Mouse (Mus musculus): ENCODE measurements around the gene Rabl6. TPM values are rescaled to one million over a fixed set of nuclear protein-coding genes. Genes with fewer than 3 reads are reported as not detected.
A peak's percentile ranks its signal among the peaks of the same experiment; 100 is the strongest.
"Not testable (repeated sequence)": the region's sequence is repeated elsewhere in the genome, so short reads cannot be mapped to it uniquely, and the experiment has no call there.

Gene Rabl6
- total and polyA plus RNA-seq, 2 experiments from 2014 or later = 54.9 to 68.2 TPM

- ATAC-seq (peak; percentile 100), DNase-seq (peak; percentile 96)
- H3K9me3 ChIP-seq (ENCODE audit: low read length) = no peaks in the 10 kb centered on the region
- peaks cover 24% of the 10 kb centered on the region for H3K36me3 ChIP-seq (ENCODE audit: insufficient read depth)
- peak within 1 kb of the TSS; percentile 64 for H3K27ac ChIP-seq (ENCODE audit: low read depth, low read length)
- no peaks in the 10 kb centered on the region for H3K27me3 ChIP-seq (ENCODE audit: insufficient read depth, low read length)
- 1% methylated on average over 61 of the region's 61 CpGs for WGBS
- peak within 1 kb of the TSS; percentile 88 for H3K4me2 ChIP-seq (ENCODE audit: low read depth)
- H3K9ac ChIP-seq = peak within 1 kb of the TSS; percentile 95
- no peak for TF ChIP-seq CTCF (IDR thresholded peaks at IDR 0.05; ENCODE audit: low read depth)
- peaks cover 6% of the 10 kb centered on the region; the same call in 1 of the 2 replicates for H3K4me1 ChIP-seq (ENCODE audit: insufficient read depth)
- H3K4me3 ChIP-seq (ENCODE audit: low read depth, low read length) = peak within 1 kb of the TSS; percentile 92
These were observed 50.9 kb downstream of the Rabl6 start, which contains the start of gene Edf1 for GRCm38 (mm10) chr2:25557221-25557963. Edf1 (plus strand) TSS chr2:25557847.

- no peaks in the 10 kb centered on the region for H3K27me3 ChIP-seq (ENCODE audit: insufficient read depth, low read length)
- DNase-seq (no peak), ATAC-seq (no peak)
- H3K4me2 ChIP-seq (ENCODE audit: low read depth) = no peak overlapping the region
- H3K4me1 ChIP-seq (ENCODE audit: insufficient read depth) = peaks cover 6% of the 10 kb centered on the region; the same call in 1 of the 2 replicates
- no peaks in the 10 kb centered on the region for H3K9me3 ChIP-seq (ENCODE audit: low read length)
- 58% methylated on average over 1 of the region's 1 CpGs for WGBS
- H3K36me3 ChIP-seq (ENCODE audit: insufficient read depth) = peaks cover 13% of the 10 kb centered on the region
- no peak overlapping the region for H3K9ac ChIP-seq
- no peak overlapping the region for H3K4me3 ChIP-seq (ENCODE audit: low read depth, low read length)
- H3K27ac ChIP-seq (ENCODE audit: low read depth, low read length) = no peak overlapping the region
- no peak for TF ChIP-seq CTCF (IDR thresholded peaks at IDR 0.05; ENCODE audit: low read depth)
These were observed 52.0 kb downstream of the Rabl6 start for GRCm38 (mm10) chr2:25556296-25556695.

GRCm38 (mm10) chr2:25555479-25555878, 52.8 kb downstream of the Rabl6 start:
- DNase-seq; H3K27me3 ChIP-seq (ENCODE audit: insufficient read depth, low read length); H3K27ac ChIP-seq (ENCODE audit: low read depth, low read length); ATAC-seq; H3K36me3 ChIP-seq (ENCODE audit: insufficient read depth); H3K9ac ChIP-seq; H3K4me3 ChIP-seq (ENCODE audit: low read depth, low read length); H3K4me2 ChIP-seq (ENCODE audit: low read depth); H3K4me1 ChIP-seq (ENCODE audit: insufficient read depth); H3K9me3 ChIP-seq (ENCODE audit: low read length): not testable (repeated sequence)
- WGBS = 54% methylated on average over 2 of the region's 2 CpGs

GRCm38 (mm10) chr2:25553171-25553786, 55.0 kb downstream of the Rabl6 start:
- H3K4me1 ChIP-seq (ENCODE audit: insufficient read depth); H3K27ac ChIP-seq (ENCODE audit: low read depth, low read length); H3K9me3 ChIP-seq (ENCODE audit: low read length); H3K36me3 ChIP-seq (ENCODE audit: insufficient read depth); H3K4me2 ChIP-seq (ENCODE audit: low read depth); H3K4me3 ChIP-seq (ENCODE audit: low read depth, low read length); DNase-seq; H3K9ac ChIP-seq; ATAC-seq; H3K27me3 ChIP-seq (ENCODE audit: insufficient read depth, low read length): not testable (repeated sequence)
- WGBS = 90% methylated on average over 4 of the region's 4 CpGs

- peaks cover 7% of the 10 kb centered on the region for H3K4me1 ChIP-seq (ENCODE audit: insufficient read depth)
- no peak overlapping the region for H3K4me3 ChIP-seq (ENCODE audit: low read depth, low read length)
- no peak for ATAC-seq
- H3K9me3 ChIP-seq (ENCODE audit: low read length) = no peaks in the 10 kb centered on the region
- DNase-seq = no peak
- H3K4me2 ChIP-seq (ENCODE audit: low read depth) = no peak overlapping the region
- H3K36me3 ChIP-seq (ENCODE audit: insufficient read depth) = no peaks in the 10 kb centered on the region
- WGBS = 36% methylated on average over 5 of the region's 5 CpGs
- no peak overlapping the region for H3K9ac ChIP-seq
- H3K27me3 ChIP-seq (ENCODE audit: insufficient read depth, low read length) = no peaks in the 10 kb centered on the region
- peak; percentile 71 for TF ChIP-seq CTCF (IDR thresholded peaks at IDR 0.05; ENCODE audit: low read depth)
- no peak overlapping the region for H3K27ac ChIP-seq (ENCODE audit: low read depth, low read length)
These were observed 57.1 kb downstream of the Rabl6 start for GRCm38 (mm10) chr2:25551186-25551585.

GRCm38 (mm10) chr2:25549021-25549991, 59.0 kb downstream of the Rabl6 start:
- TF ChIP-seq CTCF (IDR thresholded peaks at IDR 0.05; ENCODE audit: low read depth) = no peak
- H3K27ac ChIP-seq (ENCODE audit: low read depth, low read length) = no peak overlapping the region
- DNase-seq (no peak), ATAC-seq (no peak)
- no peaks in the 10 kb centered on the region for H3K27me3 ChIP-seq (ENCODE audit: insufficient read depth, low read length)
- WGBS = 86% methylated on average over 9 of the region's 9 CpGs
- H3K4me2 ChIP-seq (ENCODE audit: low read depth) = no peak overlapping the region
- H3K4me3 ChIP-seq (ENCODE audit: low read depth, low read length) = no peak overlapping the region
- no peaks in the 10 kb centered on the region for H3K36me3 ChIP-seq (ENCODE audit: insufficient read depth)
- H3K4me1 ChIP-seq (ENCODE audit: insufficient read depth) = peaks cover 10% of the 10 kb centered on the region
- H3K9me3 ChIP-seq (ENCODE audit: low read length) = no peaks in the 10 kb centered on the region
- H3K9ac ChIP-seq = no peak overlapping the region

Data from forebrain, postnatal 0 days (tissue).